Mouse (Mus musculus): ENCODE results near the gene Pdzd2.

The Pdzd2 gene

DNA sequence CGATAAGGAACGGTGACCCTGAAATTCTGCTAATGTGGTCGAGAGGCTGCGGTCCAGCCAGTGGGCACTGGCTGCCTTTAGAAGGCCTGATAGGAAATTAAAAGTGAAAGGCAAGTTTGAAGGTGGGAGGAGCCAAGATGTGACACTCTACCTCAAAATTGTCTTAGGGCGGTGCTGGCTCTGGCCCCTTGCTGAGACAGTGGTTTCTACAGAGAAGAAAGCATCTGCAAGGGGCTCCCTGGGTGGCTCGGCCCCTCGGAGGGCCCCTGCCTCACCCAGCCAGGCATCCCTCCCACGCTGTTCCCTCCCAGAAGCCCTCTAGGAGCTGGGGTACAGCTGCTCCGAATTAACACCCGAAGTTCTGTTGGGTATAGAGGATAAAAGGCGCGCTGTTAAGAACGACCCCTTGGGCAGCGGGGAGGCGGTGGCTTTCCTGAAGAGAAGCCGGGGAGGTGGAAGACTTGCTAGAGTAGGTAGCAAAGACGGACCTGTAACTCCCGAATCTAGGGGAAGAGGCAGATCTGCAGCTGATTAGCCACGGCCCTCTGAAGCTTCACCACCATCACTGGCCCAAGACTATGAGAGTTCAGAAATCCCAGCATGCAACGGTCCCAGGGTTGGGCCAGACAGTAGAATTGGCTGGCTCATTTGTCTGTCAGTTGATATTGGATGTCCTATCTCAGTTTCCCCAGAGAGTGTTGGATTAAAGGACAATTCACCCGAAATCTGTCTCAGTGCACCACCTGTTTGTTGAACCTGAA lies 71.8 kb downstream of the Pdzd2 start:
- DNase-seq, result no peak

DNA sequence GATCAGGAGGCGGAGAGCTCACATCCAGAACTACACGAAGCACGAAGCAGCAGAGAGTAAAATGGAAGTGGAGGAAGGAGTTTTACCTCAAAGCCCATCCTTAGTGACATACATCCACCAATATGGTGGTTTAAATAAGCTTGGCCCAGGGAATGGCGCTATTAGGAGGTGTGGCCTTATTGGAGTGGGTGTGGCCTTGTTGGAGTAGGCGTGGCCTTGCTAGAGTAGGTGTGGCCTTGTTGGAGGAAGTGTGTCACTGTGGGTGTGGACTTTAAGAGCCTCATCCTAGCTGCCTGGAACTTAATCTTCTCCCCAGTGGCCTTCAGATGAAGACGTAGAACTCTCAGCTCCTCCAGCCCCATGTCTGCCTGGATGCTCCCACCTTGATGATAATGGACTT lies 73.8 kb downstream of the Pdzd2 start:
- no peak for DNase-seq

DNA sequence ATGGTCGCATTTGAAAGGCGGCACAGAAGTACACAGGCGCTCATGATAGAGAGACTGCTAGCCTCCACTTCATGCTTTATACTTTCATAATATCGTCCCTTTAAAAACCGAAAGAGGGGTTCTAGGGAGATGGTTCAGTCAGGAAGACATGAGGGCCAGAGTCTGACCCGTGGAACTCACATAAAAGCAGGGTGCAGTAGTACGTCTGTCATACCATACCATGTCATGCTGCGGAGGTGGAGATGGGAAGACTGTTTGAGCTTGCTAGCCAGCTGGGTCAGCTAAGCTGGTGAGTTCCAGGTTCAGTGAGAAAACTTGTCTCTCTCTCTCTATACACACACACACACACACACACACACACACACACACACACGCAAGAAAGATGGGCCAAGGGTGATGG lies 76.4 kb downstream of the Pdzd2 start:
- no peak for DNase-seq

DNA sequence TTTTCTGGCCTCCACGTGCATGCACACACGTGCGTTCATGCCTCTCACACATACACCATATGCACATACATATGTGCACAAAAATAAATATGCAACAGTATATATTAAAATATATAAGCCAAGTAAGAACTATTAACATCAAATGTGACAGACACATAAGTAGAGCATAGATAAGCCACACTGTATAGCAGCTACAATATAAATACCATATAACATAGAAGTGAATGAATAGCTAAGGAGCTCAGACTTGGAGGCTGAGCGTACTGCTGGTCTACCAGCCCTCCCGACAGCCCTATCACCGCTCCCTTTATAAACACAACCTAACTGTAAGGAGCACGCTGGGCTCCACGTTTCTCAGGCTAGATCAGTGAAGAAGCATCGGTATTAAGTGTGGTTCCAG lies 79.4 kb downstream of the Pdzd2 start:
- no peak for DNase-seq

DNA sequence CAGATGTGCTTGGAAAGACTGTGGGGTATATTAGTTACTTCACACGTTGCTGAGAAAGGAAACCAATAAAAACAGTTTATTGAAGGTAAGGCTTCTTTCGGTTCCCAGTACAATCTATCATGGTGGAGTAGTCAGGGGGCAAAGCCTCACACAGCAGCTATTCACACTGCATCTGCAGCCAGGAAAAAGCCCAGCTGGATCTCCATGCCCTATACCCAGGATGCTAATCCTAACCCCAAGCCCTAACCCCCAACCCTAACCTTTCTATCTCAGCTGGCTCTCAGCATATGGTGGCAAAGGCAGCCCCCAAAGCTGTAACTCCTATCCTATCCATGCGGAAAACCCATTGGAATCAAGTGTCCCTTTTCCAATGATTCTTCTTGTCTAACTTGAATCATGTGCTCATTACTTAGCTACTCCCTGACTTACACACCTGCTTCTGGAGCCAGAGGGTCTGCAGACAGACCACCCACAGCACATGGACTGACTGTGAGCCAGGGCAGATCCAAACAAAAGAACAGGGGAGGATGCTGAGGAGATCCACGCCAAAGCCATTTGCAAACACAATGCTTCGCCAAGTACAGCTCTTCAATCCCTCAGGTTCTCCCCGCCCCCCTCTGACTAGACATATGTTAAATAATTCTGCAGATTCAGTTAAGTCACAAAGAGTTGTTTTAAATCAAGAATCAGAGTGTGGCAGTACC lies 83.6 kb downstream of the Pdzd2 start:
- DNase-seq, result no peak

DNA sequence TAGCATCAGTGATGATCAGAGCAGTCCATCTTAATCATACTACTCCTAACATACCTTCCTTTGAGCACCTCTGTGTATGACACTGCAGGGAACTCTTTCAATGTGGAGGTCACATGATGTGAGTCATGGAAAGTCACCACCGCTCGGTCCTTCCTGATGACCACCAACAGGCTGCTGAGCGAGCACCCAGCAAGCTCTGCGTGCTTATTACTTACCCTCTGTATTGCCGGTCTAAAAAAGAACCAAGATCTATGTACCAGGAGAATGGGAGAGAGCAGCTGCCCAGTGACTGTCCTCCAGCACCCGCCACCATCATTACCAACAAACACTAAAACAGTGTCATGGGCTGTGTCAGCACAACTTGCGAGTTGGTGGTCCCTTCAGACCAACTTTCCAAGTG lies 84.4 kb downstream of the Pdzd2 start:
- no peak for DNase-seq

DNA sequence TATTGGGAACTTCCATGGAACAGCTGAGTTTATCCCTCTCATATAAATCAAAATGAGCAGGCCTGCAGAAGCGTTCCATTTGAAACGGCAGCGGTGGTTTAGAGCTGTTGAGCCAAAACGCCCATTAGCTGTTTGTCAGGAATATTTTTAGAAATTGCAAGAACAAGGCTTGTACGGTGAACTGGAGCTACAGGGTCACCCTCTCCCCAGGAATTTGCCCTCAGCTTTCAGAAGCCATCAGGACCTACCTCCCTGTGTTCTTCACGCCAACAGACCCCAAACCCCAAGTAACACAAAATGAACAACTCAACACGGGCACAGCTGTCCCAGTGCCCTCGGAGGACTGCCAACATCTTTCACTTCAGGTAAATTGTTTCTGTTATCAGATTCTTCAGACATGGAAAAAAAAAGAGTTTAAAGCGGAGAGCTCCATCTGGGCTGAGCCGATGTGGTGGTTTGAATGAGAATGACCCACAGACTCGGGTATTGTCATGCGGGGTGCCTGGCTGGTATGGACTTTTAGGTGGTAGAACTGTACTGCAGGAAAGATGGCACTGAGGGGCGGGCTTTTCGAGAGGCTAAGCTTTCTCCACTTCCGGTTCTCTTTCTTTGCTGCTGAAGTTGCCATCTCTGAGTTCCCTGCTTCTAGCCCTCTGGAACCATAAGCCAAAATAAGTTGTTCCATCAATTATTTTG lies 87.2 kb downstream of the Pdzd2 start:
- DNase-seq, result peak; percentile 19

DNA sequence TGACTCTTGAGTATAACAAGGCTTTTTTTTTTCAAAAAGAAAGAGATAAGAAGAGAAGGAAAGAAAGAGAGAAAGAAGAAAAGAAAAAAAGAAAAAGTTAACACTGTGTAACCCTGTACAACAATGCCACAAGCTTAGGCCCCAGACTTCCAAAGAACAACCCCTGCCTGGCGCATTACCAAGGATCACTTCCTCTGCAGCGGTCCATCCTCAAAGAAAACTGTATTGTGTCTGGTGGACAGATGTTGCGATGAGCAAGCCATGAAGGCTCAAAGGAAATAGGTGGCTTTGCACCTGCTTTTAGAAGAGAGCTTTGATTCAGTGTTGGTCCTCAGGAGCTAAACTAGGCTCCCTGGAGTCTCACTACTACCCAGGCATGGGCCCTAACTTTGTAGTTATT lies 89.5 kb downstream of the Pdzd2 start:
- DNase-seq, result peak; percentile 64

DNA sequence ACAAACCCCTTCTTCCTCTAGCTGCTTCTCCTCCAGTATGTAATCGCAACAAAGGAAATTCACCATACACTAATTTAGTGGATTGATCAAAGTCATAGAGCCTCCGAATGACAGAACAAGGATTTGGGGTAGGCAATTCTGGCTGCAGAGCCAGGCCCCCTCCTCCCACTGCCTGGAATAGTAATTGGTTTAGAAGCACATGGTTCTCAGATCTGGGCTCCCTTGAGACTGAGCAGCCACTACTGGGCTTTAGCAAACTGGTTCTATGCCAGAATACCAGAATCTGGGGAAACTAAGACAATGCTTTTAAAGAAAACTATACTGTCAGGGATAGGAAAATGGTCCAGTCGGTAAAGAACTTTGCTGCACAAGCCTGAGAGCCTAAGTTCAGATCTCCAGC lies 90.0 kb downstream of the Pdzd2 start:
- DNase-seq, result no peak

DNA sequence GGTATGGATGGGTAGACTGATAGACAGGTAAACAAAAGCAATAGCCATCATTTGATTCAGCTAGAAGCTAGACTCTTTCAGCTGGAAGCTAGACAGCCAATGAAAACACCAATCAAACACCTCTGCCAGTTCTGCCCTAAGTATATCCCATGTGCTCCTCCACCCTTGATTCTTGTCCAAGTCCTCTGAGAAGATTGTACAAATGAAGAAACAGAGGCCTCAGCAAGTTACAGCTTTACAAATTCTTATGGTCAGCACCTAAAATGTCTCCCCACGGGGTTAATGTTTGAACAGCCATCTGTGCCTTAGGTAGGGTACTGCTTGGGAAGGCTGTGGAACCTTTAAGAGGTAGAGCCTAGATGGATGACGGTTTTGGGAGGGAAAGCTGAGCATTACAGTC lies 90.6 kb downstream of the Pdzd2 start:
- no peak for DNase-seq

DNA sequence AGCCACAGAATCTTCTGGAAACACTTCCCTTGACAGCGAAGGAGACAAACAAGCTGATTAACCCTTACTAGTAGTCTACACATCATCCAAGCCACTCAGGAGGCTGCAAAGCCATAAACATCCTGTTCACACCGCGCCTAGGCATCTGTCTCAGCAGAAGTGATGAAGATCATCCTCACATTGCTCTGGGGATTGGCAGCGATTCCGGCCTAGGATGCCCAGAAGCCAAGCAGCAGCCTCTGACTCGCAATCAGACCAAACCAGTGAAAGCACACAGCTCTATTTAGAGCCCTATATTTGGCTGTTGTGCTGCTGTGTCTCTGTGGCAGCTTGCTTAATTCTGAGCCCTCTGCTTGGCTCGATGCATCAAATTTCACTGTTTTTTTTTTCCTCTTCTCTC lies 99.0 kb downstream of the Pdzd2 start:
- DNase-seq, result no peak

DNA sequence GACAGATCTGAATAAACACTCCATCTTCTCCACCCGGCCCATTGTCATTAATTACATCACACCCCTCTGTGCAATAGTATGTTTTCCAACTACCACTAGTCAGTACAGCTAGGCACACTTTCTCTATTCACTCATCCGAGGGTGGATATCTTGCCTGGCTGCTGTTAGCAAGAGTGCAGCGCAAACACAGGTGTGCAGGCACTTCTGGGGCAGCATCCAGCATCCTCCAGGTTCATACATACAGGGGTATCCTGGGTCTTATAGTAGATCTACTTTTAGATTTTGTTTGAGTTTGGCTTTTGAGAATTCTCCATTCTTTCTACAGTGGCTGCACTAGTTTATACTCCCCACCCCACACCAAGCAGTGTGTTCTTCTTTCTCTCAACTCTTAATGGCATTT lies 99.9 kb downstream of the Pdzd2 start:
- DNase-seq, result no peak

DNA sequence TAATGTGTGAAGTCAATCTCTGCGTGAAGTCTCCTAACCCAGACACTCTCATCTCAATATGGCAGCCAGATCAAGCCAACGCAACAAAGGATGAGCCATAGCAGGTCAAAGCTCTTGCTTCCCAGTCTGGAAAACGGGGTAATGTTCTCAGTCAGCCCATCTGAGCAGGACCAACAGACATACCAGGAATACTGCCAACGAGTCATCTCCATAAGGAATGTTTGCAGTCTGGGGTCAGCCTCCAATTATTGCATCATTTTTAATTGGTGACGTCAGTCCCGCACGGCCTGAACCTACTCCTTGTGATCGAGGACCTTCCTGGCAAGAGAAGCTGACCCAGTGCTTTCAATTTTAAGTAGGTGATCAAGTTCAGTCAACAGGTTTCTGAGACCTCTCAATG lies 100.5 kb downstream of the Pdzd2 start:
- no peak for DNase-seq

DNA sequence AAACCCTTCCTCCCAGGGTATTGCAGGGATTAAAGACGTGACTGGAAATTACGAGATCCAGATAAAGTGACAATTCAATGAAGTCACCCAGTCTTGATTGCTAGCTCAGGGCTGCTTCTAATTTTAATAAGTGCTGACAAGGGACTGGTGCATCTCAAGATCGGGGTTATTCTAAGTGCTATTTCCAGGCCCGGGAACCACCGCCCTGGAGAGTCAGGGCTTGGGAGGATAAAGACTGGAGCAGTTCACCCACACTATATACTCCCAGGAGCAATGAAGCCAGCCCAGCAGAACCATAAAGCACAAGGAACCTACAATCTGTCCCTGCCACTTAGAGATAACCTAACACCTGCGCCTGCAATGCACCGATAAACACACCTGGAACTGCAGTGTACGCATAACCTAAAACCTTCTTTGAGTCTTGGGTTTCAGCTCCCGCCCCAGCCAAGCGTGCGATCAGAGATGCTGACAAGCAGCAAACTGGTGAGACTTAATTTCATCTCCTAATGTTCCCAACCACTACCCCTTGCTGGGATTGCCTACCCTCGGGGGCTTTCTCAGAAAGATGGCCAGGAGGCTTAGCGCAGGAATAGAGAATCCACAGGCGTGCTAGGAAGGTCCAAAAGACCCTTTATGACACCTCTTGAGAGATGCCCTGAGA lies 101.2 kb downstream of the Pdzd2 start:
- no peak for DNase-seq

DNA sequence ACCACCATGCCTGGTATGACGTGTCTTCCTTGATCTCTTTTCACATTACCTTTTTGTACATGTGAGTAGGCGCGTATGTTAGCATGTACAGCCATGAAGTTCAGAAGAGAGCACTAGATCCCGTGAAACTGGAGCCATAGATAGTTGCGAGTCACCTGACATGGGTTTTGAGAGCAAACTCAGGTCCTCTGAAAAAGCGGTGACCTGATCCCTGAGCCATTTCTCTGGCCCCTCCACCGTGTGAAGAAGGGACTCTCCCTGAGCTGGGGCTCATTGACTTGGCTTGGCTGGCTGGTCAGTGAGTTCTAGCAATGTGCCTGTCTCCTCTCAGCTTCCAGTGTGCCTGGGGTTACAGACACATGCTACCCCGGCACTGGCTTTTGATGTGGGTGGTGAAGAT lies 102.2 kb downstream of the Pdzd2 start:
- no peak for DNase-seq

DNA sequence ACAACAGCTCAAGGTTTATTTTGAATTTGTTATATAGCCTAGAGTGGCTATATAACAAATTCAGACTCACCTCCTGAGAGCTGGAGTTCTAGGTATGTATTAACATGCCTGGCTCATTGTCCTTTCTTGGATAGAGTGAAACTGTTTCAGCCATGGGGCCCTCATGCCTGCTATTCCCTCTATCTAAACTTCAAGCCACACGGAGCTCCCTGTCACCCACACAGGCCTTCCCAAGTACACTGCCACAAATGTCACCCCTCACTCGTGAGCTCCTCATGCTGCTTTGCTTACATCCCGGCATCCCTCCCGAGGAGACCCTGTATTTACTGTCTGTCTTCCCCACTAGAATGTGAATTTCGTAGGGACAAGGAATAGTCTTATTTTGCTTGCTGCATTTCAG lies 103.3 kb downstream of the Pdzd2 start:
- DNase-seq, result no peak

DNA sequence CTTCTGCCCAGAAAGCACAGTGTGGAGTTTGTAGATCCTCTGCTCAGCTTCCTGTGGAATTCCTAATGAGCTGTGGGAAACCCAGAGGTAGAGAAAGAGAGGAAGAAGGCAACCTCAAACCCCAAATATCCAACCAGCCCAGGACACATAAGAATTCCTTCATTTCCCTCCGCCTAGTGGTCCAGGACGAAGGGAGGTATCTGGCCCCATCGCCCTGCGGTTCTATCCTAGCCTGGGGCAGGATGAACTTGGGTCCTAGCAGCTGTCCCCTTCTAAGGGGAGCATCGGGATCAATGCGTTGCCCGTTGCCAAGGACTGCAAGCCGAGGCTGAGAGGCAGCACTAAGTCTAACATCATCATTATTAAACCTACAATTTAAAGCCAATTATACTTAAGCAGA lies 104.8 kb downstream of the Pdzd2 start:
- no peak for DNase-seq

DNA sequence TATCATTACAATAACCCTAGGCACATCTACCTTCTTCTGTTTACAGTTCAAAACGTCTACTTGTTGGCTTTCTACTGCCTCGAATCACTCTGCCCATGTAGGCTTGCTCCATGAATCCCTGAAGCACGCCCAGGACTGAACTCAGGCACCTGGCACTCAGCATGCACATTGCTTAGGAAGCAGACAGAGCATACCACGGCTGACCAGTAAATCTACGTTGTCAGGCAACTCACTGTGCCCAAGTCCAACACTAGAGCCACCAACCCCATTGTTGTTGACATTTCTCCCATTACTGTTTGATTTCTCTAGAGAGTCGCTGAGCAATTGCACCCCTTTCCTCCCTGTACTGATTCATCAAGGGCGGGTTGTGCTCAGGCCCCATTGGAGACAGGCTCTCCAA lies 110.6 kb downstream of the Pdzd2 start:
- DNase-seq, result no peak

DNA sequence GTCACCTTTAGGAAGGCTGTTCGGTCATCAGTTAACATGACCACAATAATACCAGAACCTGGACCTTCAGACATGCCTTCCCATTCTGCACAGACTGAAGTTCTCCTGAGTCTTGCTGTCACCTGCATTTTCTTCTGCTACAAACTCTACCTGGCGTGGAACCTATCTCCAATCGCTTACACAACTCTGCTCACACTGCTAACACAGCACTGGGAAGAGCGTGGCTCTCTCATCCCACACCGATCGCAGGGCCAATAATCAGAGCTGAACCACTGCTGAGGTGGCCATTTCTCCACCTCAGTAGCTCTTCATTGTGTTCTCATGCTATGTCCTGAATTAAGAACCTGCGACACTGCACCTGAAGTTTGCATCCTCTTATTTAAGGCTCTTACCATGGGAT lies 111.3 kb downstream of the Pdzd2 start:
- DNase-seq, result no peak

DNA sequence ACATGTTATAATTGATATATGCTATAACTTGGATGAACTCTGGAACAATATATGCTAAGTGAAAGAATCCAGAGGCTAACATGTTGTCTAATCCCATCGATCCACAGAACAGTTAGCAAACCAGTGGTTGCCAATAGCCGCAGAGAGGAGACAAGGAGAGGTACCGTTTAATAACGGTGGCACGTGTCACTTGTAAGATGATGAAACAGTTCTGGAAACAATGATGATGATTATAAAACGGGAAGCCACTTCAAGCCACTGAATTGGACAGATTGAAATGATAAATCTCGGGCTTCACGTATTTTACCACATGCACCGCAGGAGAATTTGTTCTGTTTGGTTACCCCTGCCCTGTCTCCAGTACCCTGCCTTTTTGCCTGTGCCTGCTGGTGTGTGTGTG lies 112.8 kb downstream of the Pdzd2 start:
- no peak for DNase-seq

DNA sequence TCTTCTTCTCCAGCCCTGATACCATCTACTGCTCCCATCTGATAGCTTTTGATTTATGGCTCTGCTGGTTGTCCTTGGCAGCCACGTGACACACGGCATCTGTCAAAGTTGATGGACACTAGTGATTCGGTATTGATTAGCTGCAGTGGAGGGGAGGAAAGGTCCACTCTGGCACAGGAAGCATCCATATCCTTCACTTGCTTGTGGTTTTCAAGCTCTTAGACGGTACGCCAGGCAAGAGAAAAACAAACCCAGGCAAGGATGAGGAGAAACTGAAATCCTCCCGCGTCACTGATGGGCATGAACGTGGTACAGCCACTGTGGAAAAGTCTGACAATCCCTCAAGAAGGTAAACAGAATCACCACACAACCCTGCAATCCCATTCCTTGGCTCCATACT lies 113.6 kb downstream of the Pdzd2 start:
- DNase-seq, result no peak

DNA sequence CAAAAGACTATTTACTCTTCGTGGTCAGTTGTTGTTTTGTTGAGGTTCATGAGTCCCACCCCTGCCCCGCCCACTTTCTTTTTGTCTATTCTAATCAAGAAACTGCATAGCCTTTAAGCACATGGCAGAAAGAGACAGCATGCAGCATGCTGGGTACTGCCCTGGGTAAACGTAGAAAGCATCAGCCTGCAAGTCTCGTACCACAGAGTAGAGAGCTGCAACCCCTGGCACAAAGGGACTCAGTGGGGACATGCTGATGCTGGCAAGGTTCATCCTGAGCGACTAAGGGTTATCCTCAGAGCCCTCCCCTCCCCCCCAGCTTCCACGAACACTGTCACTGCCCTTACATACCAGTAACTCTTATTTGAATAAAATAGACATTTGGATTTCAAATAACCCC lies 114.2 kb downstream of the Pdzd2 start:
- no peak for DNase-seq

DNA sequence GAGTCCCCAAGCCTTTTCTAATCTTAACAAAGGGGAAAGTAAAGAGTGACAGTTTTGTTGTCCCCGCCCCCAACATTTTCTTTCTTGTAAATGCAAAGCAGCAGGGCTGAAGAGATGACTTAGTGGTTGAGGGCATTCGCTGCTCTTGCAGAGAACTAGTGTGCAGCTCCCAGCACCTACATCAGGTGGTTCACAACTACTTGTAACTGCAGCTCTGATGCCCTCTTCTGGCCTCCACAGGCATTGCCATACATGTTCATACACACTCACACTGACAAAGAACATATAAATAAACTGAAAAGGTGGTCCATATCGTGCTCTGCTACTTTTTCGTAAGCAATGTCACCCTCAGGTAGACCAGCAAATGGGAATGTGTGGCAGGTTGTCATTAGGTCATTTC lies 116.2 kb downstream of the Pdzd2 start:
- no peak for DNase-seq

DNA sequence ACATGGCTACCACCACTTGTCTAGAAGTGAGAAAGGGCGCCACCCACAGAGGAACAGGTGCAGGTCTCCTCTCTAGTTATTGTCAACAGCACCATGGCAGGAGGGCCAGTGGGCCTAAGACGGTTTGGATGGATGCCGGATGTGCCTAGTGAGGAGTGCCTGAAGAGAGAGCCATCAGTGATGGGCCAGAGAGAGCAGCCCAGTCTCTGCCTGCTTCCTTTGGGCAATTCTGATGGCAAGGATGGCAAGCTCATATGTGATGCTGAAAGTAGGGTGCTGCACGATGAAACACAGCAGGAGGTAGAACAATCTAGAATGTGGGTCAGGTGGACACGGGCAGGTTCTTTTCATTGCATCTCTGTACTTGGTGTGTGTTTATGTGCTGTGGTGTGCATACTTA lies 117.0 kb downstream of the Pdzd2 start:
- no peak for DNase-seq
